Mouse (Mus musculus) olfactory bulb, adult 2 months (tissue): ENCODE measurements around the gene Atp5g3. TPM values are rescaled to one million over a fixed set of nuclear protein-coding genes. Genes with fewer than 3 reads are reported as not detected.
"Not testable (repeated sequence)": the region's sequence is repeated elsewhere in the genome, so short reads cannot be mapped to it uniquely, and the experiment has no call there.

Experiments used
- H3K27ac ChIP-seq: fragments of 200-500 bp; 2 replicates; pipeline ENCODE4 v1.5.1; 2012; ENCODE audit warnings: low read depth, low read length; ENCODE audit not compliant: insufficient read depth
- H3K4me1 ChIP-seq: fragments of 200-500 bp; 2 replicates; pipeline ENCODE4 v1.6.1; 2012; ENCODE audit warnings: low read length; ENCODE audit not compliant: control insufficient read depth, insufficient read depth
- H3K4me3 ChIP-seq: fragments of 200-500 bp; 2 replicates; pipeline ENCODE4 v1.5.1; 2012; ENCODE audit warnings: mild to moderate bottlenecking, low read depth, low read length, moderate library complexity; ENCODE audit not compliant: insufficient read depth
- CTCF ChIP-seq: fragments of 200-500 bp; IDR thresholded peaks from 2 replicates; pipeline ENCODE4 v1.5.1; 2012; ENCODE audit warnings: low read depth, mild to moderate bottlenecking, low read length, moderate library complexity; ENCODE audit not compliant: insufficient read depth
- POLR2A ChIP-seq: fragments of 200-500 bp; IDR thresholded peaks from 2 replicates; pipeline ENCODE4 v1.6.1; 2012; ENCODE audit warnings: mild to moderate bottlenecking, low read depth, low read length, moderate library complexity; ENCODE audit not compliant: insufficient read depth
- WGBS: fragments of 180-500 bp; shearing (Covaris S2); methylation state at CpG from one replicate; pipeline ENCODE4 v1.1.7; 2018; 5-methylcytosine and 5-hydroxymethylcytosine counted together
- polyA plus RNA-seq: library from polyadenylated mRNA; stranded (reverse); fragments of >200 nt; gene quantifications from 2 replicates; pipeline ENCODE4 v1.2.4, GENCODE M21; 2012; ENCODE audit warnings: low replicate concordance; ENCODE audit not compliant: missing spikeins, insufficient read depth, insufficient read length

The Atp5g3 gene
- polyA plus RNA-seq, 1 experiment: not detected

DNA sequence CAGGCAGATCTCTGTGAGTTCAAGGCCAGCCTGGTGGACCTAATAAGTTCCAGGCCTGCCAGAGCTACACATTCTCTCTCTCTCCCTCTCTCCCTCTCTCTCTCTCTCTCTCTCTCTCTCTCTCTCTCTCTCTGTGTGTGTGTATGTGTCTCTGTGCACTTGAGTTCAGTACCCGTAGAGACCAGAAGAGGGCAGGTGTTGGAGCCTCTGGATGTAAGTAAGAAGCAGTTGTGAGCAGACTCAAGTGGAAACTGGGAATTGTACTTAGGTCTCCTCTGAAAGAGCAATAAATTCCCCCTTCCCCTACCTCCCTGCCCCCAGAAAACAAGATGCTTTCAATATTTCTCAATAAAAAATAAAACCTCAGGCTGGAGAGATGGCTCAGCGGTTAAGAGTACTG is 7.6 kb downstream of the Atp5g3 start:
- TF ChIP-seq POLR2A: no peak
- TF ChIP-seq CTCF: no peak
- Histone ChIP-seq H3K4me1 (no peaks in the 10 kb centered on the region), H3K4me3 (no peak overlapping the region), H3K27ac (no peak overlapping the region)
- WGBS: 98% methylated on average over 2 of the region's 2 CpGs

DNA sequence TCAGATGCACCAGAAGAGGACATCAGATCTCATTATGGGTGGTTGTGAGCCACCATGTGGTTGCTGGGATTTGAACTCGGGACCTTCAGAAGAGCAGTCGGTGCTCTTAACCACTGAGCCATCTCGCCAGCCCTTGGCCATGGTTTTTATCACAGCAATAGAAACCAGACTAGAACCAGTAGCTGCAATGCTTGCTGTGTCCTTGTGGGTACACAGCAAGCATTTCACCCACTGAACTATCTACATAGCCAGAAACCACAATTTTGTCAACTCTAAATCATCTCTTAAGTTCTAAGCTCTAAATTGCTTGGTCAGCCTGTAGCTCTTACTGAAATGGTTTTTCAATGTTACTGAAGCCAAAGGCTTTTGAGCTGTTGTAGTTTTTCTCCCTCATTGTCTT is 8.8 kb downstream of the Atp5g3 start:
- H3K4me1 ChIP-seq, H3K27ac ChIP-seq, H3K4me3 ChIP-seq: not testable (repeated sequence)
- 97% methylated on average over 3 of the region's 3 CpGs for WGBS

- no peak overlapping the region for H3K4me3 ChIP-seq
- H3K27ac ChIP-seq: no peak overlapping the region
- H3K4me1 ChIP-seq: no peaks in the 10 kb centered on the region
- no peak for TF ChIP-seq CTCF
- TF ChIP-seq POLR2A: no peak
These were observed 10.0 kb downstream of the Atp5g3 start for GRCm38 (mm10) chr2:73901169-73901568.

DNA sequence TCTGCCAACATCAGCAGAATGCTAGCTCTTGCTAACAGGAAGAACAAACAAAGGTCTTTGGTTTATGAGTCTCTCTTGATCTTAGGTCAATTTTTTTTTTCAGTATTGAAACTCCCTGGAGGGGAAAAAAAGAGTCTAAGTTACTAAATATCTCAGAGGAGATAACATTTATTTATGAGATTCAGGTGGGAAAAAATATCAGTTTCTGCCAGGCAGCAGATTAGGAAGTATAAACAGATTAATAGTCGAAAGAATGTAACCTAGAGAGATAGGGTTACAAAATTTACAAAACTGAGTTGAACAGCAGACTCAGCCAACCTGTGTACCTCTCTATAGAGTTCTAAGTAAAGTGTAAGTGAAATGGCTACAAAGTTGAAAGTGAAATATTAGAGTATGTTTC is 10.8 kb downstream of the Atp5g3 start:
- 79% methylated on average over 1 of the region's 1 CpGs for WGBS
- H3K4me1 ChIP-seq: no peaks in the 10 kb centered on the region
- no peak overlapping the region for H3K4me3 ChIP-seq
- no peak overlapping the region for H3K27ac ChIP-seq
- TF ChIP-seq POLR2A (no peak), CTCF (no peak)

DNA sequence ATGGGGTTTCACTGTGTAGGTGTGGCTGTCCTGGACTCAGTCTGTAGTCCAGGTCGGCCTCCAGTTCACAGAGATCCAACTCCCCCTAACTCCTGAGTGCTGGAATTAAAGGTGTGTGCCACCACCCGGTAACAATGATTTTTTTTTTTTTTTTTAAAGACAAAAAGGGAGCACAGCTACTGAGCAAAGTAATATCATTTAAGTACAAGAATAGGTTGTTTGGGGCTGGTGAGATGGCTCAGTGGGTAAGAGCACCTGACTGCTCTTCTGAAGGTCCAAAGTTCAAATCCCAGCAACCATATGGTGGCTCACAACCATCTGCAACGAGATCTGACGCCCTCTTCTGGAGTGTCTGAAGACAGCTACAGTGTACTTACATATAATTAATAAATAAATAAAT is 14.2 kb downstream of the Atp5g3 start:
- H3K4me3 ChIP-seq, H3K4me1 ChIP-seq, H3K27ac ChIP-seq: not testable (repeated sequence)
- WGBS: 63% methylated on average over 4 of the region's 4 CpGs

DNA sequence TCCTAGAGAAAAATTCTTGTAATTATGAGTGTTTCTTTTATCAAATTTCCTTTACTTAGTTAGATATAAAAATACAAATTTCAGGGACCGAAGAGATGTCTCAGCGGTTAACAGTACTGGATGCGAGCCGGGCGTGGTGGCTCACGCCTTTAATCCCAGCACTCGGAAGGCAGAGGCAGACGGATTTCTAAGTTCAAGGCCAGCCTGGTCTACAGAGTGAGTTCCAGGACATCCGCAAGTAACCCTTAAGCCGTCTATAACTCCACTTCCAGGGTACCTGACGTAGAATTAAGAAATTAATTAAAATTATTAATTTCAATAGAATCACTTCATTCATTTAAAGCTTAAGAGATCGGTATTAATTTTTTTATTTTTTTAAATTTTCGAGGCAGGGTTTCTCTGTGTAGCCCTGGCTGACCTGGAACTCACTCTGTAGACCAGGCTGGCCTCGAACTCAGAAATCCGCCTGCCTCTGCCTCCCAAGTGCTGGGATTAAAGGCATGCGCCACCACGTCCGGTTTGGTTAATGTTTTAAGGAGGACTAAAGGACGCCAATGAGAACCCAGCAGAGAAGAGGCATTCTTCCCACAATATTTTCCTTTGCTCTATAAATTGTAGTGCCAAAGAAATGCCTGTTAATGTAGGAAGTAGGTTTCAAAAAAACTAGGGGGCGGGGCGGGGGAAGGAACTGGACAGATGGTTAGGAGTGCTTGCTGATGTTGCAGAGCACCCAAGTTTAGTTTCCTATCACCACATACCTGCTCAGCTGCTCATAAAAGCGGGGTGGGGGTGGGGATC is 17.5 kb downstream of the Atp5g3 start:
- H3K4me3 ChIP-seq: peak overlapping the region; percentile 34
- H3K4me1 ChIP-seq: no peaks in the 10 kb centered on the region; the same call in 1 of the 2 replicates
- WGBS: 54% methylated on average over 22 of the region's 22 CpGs
- 0 out of 2 replicates have a peak overlapping the region, but pooled peaks have one; percentile 63 for H3K27ac ChIP-seq
- TF ChIP-seq POLR2A (no peak), CTCF (no peak)

- under 1% methylated on average over 62 of the region's 63 CpGs for WGBS
- Histone ChIP-seq H3K4me1 (no peaks in the 10 kb centered on the region; the same call in 1 of the 2 replicates), H3K27ac (peak within 1 kb of the TSS; percentile 96), H3K4me3 (peak within 1 kb of the TSS; percentile 97)
- TF ChIP-seq CTCF (no peak), POLR2A (peak; percentile 52)
These were observed 18.4 kb downstream of the Atp5g3 start, which contains the start of gene Atf2 for GRCm38 (mm10) chr2:73892464-73893296. TSS of gene Atf2 (minus strand) at chr2:73892639.

DNA sequence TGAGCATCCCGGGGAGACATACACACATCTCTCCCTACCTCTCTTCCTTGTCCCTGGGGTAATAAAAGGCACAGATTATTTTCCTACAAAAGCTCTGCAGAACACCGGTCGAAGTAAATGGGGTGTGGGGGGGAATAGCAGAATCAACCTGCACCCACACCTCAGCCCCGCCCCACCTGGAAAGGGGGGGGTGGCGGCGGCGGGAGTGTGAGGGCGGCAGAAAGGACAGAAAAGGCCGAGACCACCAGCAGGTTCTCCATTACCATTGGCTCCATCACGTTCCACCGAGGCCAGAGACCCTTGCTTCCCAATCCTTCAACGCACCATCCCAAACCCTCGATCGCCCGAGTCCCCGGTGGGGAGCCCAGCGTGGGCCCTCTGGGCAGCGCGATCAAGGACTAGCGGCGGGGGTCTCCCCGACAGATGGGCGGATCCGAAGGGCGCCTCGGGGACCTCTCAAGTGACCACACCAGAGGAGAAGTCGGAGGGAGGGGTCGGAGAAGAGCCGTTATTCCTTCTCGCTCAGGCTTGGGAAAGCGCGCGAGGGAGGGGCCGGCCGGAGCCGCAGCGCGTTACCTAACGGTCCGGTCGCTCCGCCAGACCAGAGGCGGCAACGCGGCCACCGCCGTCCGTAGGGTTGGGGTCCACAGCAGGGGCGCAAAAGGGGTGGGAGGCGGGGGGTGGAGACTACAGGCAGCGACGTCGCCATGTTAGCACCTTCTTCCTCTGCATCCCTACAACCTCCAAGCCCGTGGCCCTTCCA is 19.2 kb downstream of the Atp5g3 start:
- Histone ChIP-seq H3K4me3 (peak overlapping the region; percentile 93), H3K4me1 (no peaks in the 10 kb centered on the region; the same call in 1 of the 2 replicates), H3K27ac (peak overlapping the region; percentile 86)
- WGBS: under 1% methylated on average over 54 of the region's 54 CpGs
- TF ChIP-seq CTCF: no peak
- TF ChIP-seq POLR2A: no peak

GRCm38 (mm10) chr2:73885997-73886396 is 25.1 kb downstream of the Atp5g3 start:
- no peaks in the 10 kb centered on the region for H3K4me1 ChIP-seq
- TF ChIP-seq CTCF (no peak), POLR2A (no peak)
- 77% methylated on average over 2 of the region's 2 CpGs for WGBS
- no peak overlapping the region for H3K27ac ChIP-seq
- H3K4me3 ChIP-seq: no peak overlapping the region
